Mouse (Mus musculus): ENCODE data around the gene Dmrtc1a.
"Not testable (repeated sequence)": the region's sequence is repeated elsewhere in the genome, so short reads cannot be mapped to it uniquely, and the experiment has no call there.

DNA sequence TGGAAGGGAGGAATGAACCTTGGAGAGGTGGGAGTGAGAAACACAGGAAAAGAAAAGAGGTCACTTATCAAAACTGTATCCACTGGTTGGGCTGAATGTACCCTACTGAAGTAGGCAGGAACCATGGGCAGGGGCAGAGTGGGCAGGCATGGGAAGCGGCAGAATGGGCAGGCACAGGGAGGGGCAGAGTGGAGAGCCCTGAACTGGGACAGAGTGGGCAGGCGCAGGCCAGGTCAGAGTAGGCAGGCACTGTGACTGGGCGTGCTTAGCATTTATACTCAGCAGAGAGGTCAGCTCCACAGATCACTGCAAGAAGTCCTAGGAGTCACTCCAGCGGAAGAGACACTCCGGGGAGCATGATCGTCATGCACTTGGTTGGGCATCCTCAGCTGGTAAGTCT is 19.6 kb upstream of the Dmrtc1a start, which contains the start of gene 1700018G05Rik:
- not testable (repeated sequence) for TF ChIP-seq CTCF (IDR thresholded peaks at IDR 0.05; ENCODE audit: low read depth, low read length); POLR2AphosphoS5 (IDR thresholded peaks at IDR 0.05; ENCODE audit: insufficient replicate concordance, low read depth, low read length); GATA1 (IDR thresholded peaks at IDR 0.05; ENCODE audit: borderline replicate concordance, low read length); TAL1 (conservative IDR thresholded peaks at IDR 0.05; ENCODE audit: low read depth, low read length)

All from G1E (cell line).